Mouse (Mus musculus) hindbrain, embryonic 16.5 days (tissue): ENCODE results near the gene Uaca. TPM values are rescaled to one million over a fixed set of nuclear protein-coding genes. Genes with fewer than 3 reads are reported as not detected.

Source experiments
- ATAC-seq: fragments of 200-750 bp; cut with Nextera tagmentation; 2 replicates; pipeline ENCODE4 v1.8.0; 2017; ENCODE audit warnings: moderate TSS enrichment, moderate library complexity
- H3K27ac ChIP-seq: fragments of 300-500 bp; sonication (generic); 2 replicates; pipeline ENCODE4 v1.5.1; 2014; ENCODE audit warnings: low read depth, mild to moderate bottlenecking, control low read depth, low read length, moderate library complexity
- H3K27me3 ChIP-seq: fragments of 300-500 bp; sonication (generic); replicated peaks from 2 replicates; pipeline ENCODE4 v1.6.1; 2014; ENCODE audit warnings: low read length; ENCODE audit not compliant: control insufficient read depth, insufficient read depth
- H3K36me3 ChIP-seq: fragments of 300-500 bp; sonication (generic); 2 replicates; pipeline ENCODE4 v1.6.1; 2014; ENCODE audit warnings: mild to moderate bottlenecking, low read length, moderate library complexity, mixed read lengths; ENCODE audit not compliant: control insufficient read depth, insufficient read depth
- H3K4me1 ChIP-seq: fragments of 300-500 bp; sonication (generic); 2 replicates; pipeline ENCODE4 v1.6.1; 2014; ENCODE audit warnings: low read depth, low read length; ENCODE audit not compliant: control insufficient read depth, insufficient read depth
- H3K4me2 ChIP-seq: fragments of 300-500 bp; sonication (generic); 2 replicates; pipeline ENCODE4 v1.6.1; 2014; ENCODE audit warnings: mild to moderate bottlenecking, low read length, control low read depth, moderate library complexity
- H3K4me3 ChIP-seq: fragments of 300-500 bp; sonication (generic); 2 replicates; pipeline ENCODE4 v1.5.1; 2014; ENCODE audit warnings: mild to moderate bottlenecking, low read length, control low read depth, moderate library complexity
- H3K9ac ChIP-seq: fragments of 300-500 bp; sonication (generic); 2 replicates; pipeline ENCODE4 v1.6.1; 2014; ENCODE audit warnings: low read depth, mild to moderate bottlenecking, control low read depth, low read length, moderate library complexity
- H3K9me3 ChIP-seq: fragments of 300-500 bp; sonication (generic); 2 replicates; pipeline ENCODE4 v1.6.1; 2014; ENCODE audit warnings: mild to moderate bottlenecking, low read length, moderate library complexity; ENCODE audit not compliant: control insufficient read depth
- WGBS: fragments of 180-500 bp; shearing (Covaris S2); extraction: QIAGEN DNeasy Blood & Tissue Kit; methylation state at CpG from one replicate; pipeline ENCODE4 v1.1.7; 2014; 5-methylcytosine and 5-hydroxymethylcytosine counted together
- polyA plus RNA-seq: library from polyadenylated mRNA; unstranded; fragments of >200 nt; fragmentation: Nextera tagmentation; extraction: Ambion mirVana; gene quantifications from 2 replicates; pipeline ENCODE4 v1.2.1, GENCODE M21; 2015

Uaca gene
- polyA plus RNA-seq, 1 experiment from 2014 or later, result 15.8 TPM

GRCm38 (mm10) chr9:60837449-60838141 lies 43.3 kb downstream of the Uaca start:
- WGBS, result 8% methylated on average over 20 of the region's 20 CpGs
- Histone ChIP-seq H3K4me1 (peaks cover 8% of the 10 kb centered on the region), H3K4me3 (peak overlapping the region; percentile 26), H3K9ac (peak overlapping the region; percentile 50), H3K27me3 (no peaks in the 10 kb centered on the region), H3K9me3 (no peaks in the 10 kb centered on the region), H3K4me2 (peak overlapping the region; percentile 56), H3K36me3 (no peaks in the 10 kb centered on the region), H3K27ac (peak overlapping the region; percentile 52)
- ATAC-seq, result peak; percentile 48; the same call in 1 of the 2 replicates

DNA sequence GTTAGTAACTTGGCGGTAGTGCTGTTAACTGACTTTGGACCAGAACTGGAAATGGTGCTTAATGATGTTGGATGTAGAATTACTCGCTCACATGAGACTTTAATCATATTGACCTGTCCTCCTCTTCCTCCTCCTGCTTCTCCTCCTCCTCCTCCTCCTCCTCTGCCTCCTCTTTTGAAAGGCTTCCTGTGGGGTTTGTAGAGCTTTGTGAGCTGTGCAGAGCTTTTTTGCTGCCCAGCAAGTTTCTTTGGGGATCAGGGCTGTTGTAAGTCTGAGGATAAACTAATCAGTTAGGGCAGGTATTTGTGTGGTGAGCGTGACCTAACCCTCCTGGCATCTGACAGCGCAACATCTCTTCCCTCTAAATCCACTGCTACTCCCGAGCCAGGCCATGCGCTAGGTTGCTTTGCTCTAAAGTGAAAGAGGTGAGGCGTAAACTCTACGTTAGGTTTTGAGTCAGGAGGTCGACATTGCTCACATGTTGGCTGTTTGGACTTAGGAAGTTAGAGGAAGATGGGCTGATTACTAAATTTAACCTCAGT lies 44.1 kb downstream of the Uaca start:
- H3K9me3 ChIP-seq, result no peaks in the 10 kb centered on the region
- no peak overlapping the region for H3K27ac ChIP-seq
- no peak overlapping the region for H3K4me3 ChIP-seq
- WGBS, result 46% methylated on average over 9 of the region's 9 CpGs
- H3K9ac ChIP-seq, result no peak overlapping the region
- peak overlapping the region; percentile 56 for H3K4me2 ChIP-seq
- no peaks in the 10 kb centered on the region for H3K27me3 ChIP-seq
- no peaks in the 10 kb centered on the region for H3K36me3 ChIP-seq
- peaks cover 8% of the 10 kb centered on the region for H3K4me1 ChIP-seq
- ATAC-seq, result no peak

- Histone ChIP-seq H3K4me2 (no peak overlapping the region), H3K4me1 (peaks cover 8% of the 10 kb centered on the region), H3K27ac (no peak overlapping the region), H3K4me3 (no peak overlapping the region), H3K9me3 (no peaks in the 10 kb centered on the region), H3K9ac (no peak overlapping the region), H3K27me3 (no peaks in the 10 kb centered on the region), H3K36me3 (no peaks in the 10 kb centered on the region)
- ATAC-seq, result no peak
- WGBS, result 40% methylated on average over 5 of the region's 5 CpGs
Measured at GRCm38 (mm10) chr9:60841393-60841792, 47.1 kb downstream of the Uaca start.

DNA sequence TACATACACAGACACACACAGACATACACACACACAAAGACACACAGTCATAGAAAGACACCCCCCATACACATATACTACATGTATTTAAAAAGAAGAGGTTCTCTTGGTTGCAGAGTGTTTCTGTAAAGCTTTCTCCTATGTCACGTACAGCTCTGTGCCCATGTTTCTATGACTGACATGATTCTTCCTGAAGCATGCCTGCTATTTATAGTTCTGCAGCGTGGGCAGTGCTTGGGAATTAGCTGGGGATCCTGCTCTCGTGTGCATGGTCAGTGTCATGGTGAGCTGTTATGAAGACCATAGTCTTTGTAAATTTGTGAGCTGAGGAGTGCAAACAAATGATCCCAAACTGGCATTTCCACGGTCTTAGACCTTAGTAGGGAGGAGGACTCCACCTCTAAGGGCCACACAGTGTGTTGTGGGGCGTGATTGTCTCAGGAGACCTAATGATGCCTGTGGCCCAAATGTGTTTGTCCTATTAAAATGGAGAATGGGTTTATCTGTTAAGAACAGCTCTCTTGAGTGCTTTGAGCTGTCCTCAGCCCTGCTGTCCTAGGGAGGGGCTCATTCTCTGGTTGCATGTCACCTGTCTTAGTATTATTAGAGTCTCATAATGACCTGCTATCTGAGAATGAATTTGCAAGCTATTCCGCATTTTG lies 49.2 kb downstream of the Uaca start:
- Histone ChIP-seq H3K4me3 (no peak overlapping the region), H3K9me3 (no peaks in the 10 kb centered on the region), H3K36me3 (no peaks in the 10 kb centered on the region), H3K27ac (no peak overlapping the region), H3K27me3 (no peaks in the 10 kb centered on the region), H3K4me2 (no peak overlapping the region), H3K9ac (no peak overlapping the region), H3K4me1 (no peaks in the 10 kb centered on the region)
- ATAC-seq, result no peak
- 73% methylated on average over 6 of the region's 6 CpGs for WGBS

DNA sequence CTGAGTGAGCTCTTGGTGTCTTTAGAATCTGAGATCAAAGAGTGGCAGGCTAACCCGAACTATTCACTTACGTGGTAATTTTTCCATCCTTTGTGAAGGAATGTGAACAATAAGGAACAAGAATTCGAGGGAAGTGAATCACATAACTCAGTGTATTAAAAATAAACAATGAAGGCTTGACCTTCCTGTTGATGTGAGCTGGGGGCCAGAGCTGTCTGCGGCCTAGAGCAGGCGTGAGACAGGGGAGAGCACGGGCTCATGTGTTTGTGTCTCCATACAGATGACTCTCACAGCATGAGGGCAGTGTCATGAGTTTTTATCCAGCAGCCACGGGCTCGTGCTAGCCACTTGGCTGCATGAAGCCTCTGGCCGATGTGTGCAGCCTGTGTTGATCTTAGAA lies 54.4 kb downstream of the Uaca start:
- Histone ChIP-seq H3K4me1 (no peaks in the 10 kb centered on the region), H3K27ac (no peak overlapping the region; the same call in 1 of the 2 replicates), H3K9ac (no peak overlapping the region), H3K4me3 (no peak overlapping the region), H3K36me3 (no peaks in the 10 kb centered on the region), H3K9me3 (no peaks in the 10 kb centered on the region), H3K27me3 (no peaks in the 10 kb centered on the region), H3K4me2 (no peak overlapping the region)
- WGBS, result 22% methylated on average over 9 of the region's 9 CpGs
- ATAC-seq, result no peak

DNA sequence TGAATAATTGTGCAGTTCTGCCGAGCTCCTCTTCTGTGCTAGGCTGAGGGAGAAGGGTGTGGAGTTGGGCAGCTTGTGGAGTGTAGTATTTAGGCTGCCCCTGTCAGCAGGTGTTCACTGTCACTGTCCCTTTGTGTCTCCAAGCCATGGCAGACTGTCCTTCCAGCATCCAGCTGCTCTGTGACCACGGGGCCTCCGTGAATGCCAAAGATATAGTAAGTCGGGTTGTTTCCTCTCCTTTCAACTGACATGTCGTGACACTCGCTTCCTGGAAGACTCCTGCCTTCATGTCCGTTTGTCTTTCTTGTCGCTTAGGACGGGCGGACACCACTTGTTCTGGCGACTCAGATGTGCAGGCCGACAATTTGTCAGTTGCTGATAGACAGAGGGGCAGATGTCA lies 55.6 kb downstream of the Uaca start:
- no peak overlapping the region for H3K4me2 ChIP-seq
- no peak overlapping the region for H3K4me3 ChIP-seq
- WGBS, result 83% methylated on average over 12 of the region's 12 CpGs
- no peak overlapping the region for H3K9ac ChIP-seq
- ATAC-seq, result no peak
- no peak overlapping the region for H3K27ac ChIP-seq
- H3K9me3 ChIP-seq, result no peaks in the 10 kb centered on the region
- no peaks in the 10 kb centered on the region for H3K36me3 ChIP-seq
- H3K4me1 ChIP-seq, result no peaks in the 10 kb centered on the region
- no peaks in the 10 kb centered on the region for H3K27me3 ChIP-seq

GRCm38 (mm10) chr9:60854196-60854595 lies 59.9 kb downstream of the Uaca start:
- 94% methylated on average over 11 of the region's 11 CpGs for WGBS
- Histone ChIP-seq H3K4me3 (no peak overlapping the region), H3K9me3 (no peaks in the 10 kb centered on the region), H3K36me3 (no peaks in the 10 kb centered on the region), H3K4me1 (peaks cover 7% of the 10 kb centered on the region), H3K9ac (no peak overlapping the region), H3K4me2 (no peak overlapping the region), H3K27ac (no peak overlapping the region), H3K27me3 (no peaks in the 10 kb centered on the region)
- ATAC-seq, result no peak

- no peaks in the 10 kb centered on the region for H3K9me3 ChIP-seq
- ATAC-seq, result peak; percentile 90
- H3K4me1 ChIP-seq, result peaks cover 12% of the 10 kb centered on the region
- WGBS, result 30% methylated on average over 5 of the region's 5 CpGs
- no peak overlapping the region for H3K9ac ChIP-seq
- H3K4me2 ChIP-seq, result no peak overlapping the region; the same call in 1 of the 2 replicates
- H3K27me3 ChIP-seq, result no peaks in the 10 kb centered on the region
- H3K4me3 ChIP-seq, result no peak overlapping the region
- H3K36me3 ChIP-seq, result no peaks in the 10 kb centered on the region
- no peak overlapping the region for H3K27ac ChIP-seq
Measured at GRCm38 (mm10) chr9:60857833-60858232, 63.5 kb downstream of the Uaca start.

DNA sequence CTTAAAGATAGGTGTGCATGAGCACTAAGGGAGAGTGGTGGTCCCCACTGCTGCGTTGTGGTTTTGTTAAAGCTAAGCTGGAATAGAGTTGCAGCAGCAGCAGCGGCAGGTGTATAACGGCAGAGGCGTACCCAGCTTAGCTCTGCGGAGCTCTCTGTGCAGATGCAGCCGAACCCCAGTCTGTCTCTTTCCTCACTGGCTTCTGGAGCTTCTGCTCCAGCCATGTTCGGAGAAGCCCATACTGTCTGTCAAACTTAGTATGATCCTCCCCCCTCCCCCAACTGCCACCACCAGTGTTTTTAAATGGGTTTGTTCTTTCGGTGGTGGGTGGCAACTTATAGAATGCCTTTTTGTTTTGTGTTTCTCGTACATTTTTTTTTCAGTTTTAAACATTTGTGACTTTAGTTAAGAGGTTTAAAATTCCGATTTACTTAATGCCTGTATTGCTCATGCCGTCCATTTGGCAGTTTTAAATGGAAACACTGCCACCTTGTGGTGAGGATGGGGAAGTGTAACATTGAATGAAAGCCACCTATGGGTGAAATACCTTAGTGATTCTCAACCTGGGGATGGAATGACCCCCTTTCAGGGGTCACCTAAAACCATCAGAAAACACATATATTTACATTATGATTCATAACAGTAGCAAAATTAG lies 64.1 kb downstream of the Uaca start:
- Histone ChIP-seq H3K4me1 (peaks cover 12% of the 10 kb centered on the region), H3K27ac (no peak overlapping the region)
- WGBS, result 39% methylated on average over 11 of the region's 11 CpGs

More for the DNA sequence above, 64.1 kb downstream of the Uaca start:
- no peak overlapping the region for H3K9ac ChIP-seq
- no peaks in the 10 kb centered on the region for H3K9me3 ChIP-seq
- H3K36me3 ChIP-seq, result no peaks in the 10 kb centered on the region
- no peak for ATAC-seq
- H3K4me3 ChIP-seq, result peak overlapping the region; percentile 15
- H3K27me3 ChIP-seq, result no peaks in the 10 kb centered on the region
- H3K4me2 ChIP-seq, result peak overlapping the region; percentile 55
